Mouse (Mus musculus): ENCODE measurements at regions not wholly inside any gene's neighbourhood (a gene's known extent, or its start where the extent isn't known, plus 50 kb on each side); places are given as distances from the start of the nearest gene placed in this dataset.

- ATAC-seq, result peak; percentile 45
- no peak overlapping the region; the same call in 1 of the 2 replicates for H3K27ac ChIP-seq
- H3K27me3 ChIP-seq, result no peaks in the 10 kb centered on the region
- no peak overlapping the region for H3K9ac ChIP-seq (replicated peaks)
- H3K36me3 ChIP-seq, result no peaks in the 10 kb centered on the region
- H3K4me2 ChIP-seq (replicated peaks), result no peak overlapping the region
- no peaks in the 10 kb centered on the region for H3K9me3 ChIP-seq
- 25% methylated on average over 11 of the region's 11 CpGs for WGBS
- no peak overlapping the region for H3K4me3 ChIP-seq (replicated peaks)
- H3K4me1 ChIP-seq (replicated peaks), result peaks cover 13% of the 10 kb centered on the region
Measured at GRCm38 (mm10) chr1:76717639-76718292, 797.1 kb downstream of the Epha4 start.

DNA sequence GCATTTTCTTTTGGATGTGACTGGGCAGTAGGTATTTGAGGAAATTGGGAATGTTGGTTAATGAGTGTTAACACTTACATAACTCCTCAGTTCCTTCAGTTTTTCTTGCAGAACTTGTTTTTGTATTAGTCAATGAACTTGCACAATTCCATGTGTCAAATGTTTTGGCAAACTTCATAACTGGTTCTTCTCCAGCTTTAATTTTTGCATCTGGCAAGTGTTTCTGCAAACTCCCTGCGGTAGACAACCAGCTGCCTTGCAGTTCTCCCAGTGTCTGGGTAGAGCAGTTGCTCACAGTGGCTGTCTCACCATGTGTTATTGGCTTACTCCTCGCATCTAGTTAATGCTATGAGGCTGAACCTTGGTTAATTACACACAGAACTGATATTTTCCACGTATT, 790.4 kb downstream of the Epha4 start:
- H3K4me2 ChIP-seq (replicated peaks), result no peak overlapping the region
- H3K4me3 ChIP-seq (replicated peaks), result no peak overlapping the region
- no peaks in the 10 kb centered on the region for H3K9me3 ChIP-seq
- WGBS, result 71% methylated on average over 3 of the region's 3 CpGs
- ATAC-seq, result no peak
- H3K27me3 ChIP-seq, result no peaks in the 10 kb centered on the region
- no peak overlapping the region for H3K27ac ChIP-seq
- H3K4me1 ChIP-seq (replicated peaks), result no peaks in the 10 kb centered on the region
- H3K36me3 ChIP-seq, result no peaks in the 10 kb centered on the region
- H3K9ac ChIP-seq (replicated peaks), result no peak overlapping the region

DNA sequence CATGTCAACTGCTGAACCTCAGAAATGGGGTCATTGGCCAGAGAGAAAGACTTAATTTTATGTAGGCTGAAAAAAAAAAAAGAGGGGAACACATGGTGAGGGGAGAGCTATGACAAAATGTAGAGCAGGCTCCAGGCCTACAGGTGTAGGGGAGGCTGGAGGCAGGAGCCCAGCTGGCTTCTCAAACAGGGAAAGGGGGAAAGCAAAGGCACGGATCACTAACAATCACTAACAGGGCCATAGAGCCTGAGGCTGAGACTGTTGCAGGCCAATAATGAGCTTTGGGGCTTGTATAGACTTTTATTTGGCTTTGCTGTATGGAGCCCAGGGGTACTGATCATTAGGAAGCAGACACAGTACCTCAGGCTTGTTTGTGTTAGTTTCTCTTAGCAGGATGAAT, 777.9 kb downstream of the Epha4 start:
- H3K36me3 ChIP-seq, result no peaks in the 10 kb centered on the region
- H3K9me3 ChIP-seq, result no peaks in the 10 kb centered on the region
- no peak overlapping the region for H3K27ac ChIP-seq
- no peak for ATAC-seq
- WGBS, result 36% methylated on average over 1 of the region's 1 CpGs
- no peaks in the 10 kb centered on the region for H3K4me1 ChIP-seq (replicated peaks)
- H3K27me3 ChIP-seq, result no peaks in the 10 kb centered on the region
- no peak overlapping the region for H3K4me3 ChIP-seq (replicated peaks)
- H3K4me2 ChIP-seq (replicated peaks), result no peak overlapping the region
- no peak overlapping the region for H3K9ac ChIP-seq (replicated peaks)

DNA sequence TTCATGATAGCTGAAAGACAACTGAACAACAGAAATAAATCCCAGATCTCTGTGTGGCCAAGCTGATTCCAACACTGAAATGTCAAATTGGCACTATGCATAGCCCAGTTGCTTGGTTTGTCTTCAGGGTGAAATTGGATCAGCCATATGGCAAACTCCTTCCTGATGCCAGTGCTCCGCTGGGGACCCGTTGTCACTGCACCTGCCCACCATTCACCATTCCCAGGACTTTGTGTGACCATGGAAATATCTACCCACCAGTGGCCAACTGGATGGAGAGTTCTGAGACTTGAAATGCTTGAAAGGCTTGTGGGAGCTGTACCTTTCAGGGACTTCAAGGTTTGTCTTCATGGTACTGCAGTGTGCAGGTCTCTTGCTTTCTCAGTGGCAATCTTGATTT, 777.2 kb downstream of the Epha4 start:
- Histone ChIP-seq H3K9me3 (no peaks in the 10 kb centered on the region), H3K27me3 (no peaks in the 10 kb centered on the region), H3K4me2 (replicated peaks) (no peak overlapping the region), H3K4me3 (replicated peaks) (no peak overlapping the region), H3K4me1 (replicated peaks) (no peaks in the 10 kb centered on the region), H3K36me3 (no peaks in the 10 kb centered on the region), H3K27ac (no peak overlapping the region), H3K9ac (replicated peaks) (no peak overlapping the region)
- ATAC-seq, result no peak
- WGBS, result 92% methylated on average over 2 of the region's 2 CpGs

DNA sequence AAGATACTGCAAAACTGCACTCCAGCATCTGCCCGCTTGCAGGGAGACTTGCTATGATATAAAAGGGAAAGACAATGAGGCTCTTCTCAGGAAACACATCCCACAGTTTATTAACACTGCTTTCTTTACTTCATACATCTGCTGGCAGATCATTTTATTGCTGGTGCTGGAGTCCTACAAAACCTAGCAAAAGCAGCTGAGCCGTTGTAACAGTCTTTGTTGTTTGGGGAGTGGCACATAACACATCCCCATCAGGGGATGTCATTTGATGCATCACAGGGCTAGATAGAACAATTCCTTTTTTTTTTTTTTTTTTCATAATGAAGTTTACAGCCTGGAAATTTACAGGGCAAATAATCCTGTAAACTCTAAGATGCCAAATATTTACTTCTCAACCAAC, 742.2 kb downstream of the Epha4 start:
- WGBS, result 91% methylated on average over 2 of the region's 2 CpGs
- no peak overlapping the region for H3K27ac ChIP-seq
- no peaks in the 10 kb centered on the region for H3K9me3 ChIP-seq
- no peaks in the 10 kb centered on the region for H3K36me3 ChIP-seq
- H3K4me1 ChIP-seq (replicated peaks), result no peaks in the 10 kb centered on the region
- ATAC-seq, result no peak
- H3K4me2 ChIP-seq (replicated peaks), result no peak overlapping the region
- no peaks in the 10 kb centered on the region for H3K27me3 ChIP-seq
- no peak overlapping the region for H3K4me3 ChIP-seq (replicated peaks)
- H3K9ac ChIP-seq (replicated peaks), result no peak overlapping the region

GRCm38 (mm10) chr1:76786871-76787270, 728.0 kb downstream of the Epha4 start:
- ATAC-seq, result no peak
- Histone ChIP-seq H3K4me1 (replicated peaks) (no peaks in the 10 kb centered on the region), H3K9me3 (no peaks in the 10 kb centered on the region), H3K36me3 (no peaks in the 10 kb centered on the region), H3K9ac (replicated peaks) (no peak overlapping the region), H3K27me3 (no peaks in the 10 kb centered on the region), H3K4me2 (replicated peaks) (no peak overlapping the region), H3K4me3 (replicated peaks) (no peak overlapping the region), H3K27ac (no peak overlapping the region)
- 98% methylated on average over 2 of the region's 2 CpGs for WGBS

- H3K4me1 ChIP-seq (replicated peaks), result no peaks in the 10 kb centered on the region
- no peaks in the 10 kb centered on the region for H3K36me3 ChIP-seq
- no peak overlapping the region for H3K4me2 ChIP-seq (replicated peaks)
- no peak overlapping the region for H3K27ac ChIP-seq
- H3K4me3 ChIP-seq (replicated peaks), result no peak overlapping the region
- H3K27me3 ChIP-seq, result no peaks in the 10 kb centered on the region
- no peak for ATAC-seq
- H3K9me3 ChIP-seq, result no peaks in the 10 kb centered on the region
- 93% methylated on average over 2 of the region's 2 CpGs for WGBS
- no peak overlapping the region for H3K9ac ChIP-seq (replicated peaks)
Measured at GRCm38 (mm10) chr1:76793438-76793837, 721.5 kb downstream of the Epha4 start.

GRCm38 (mm10) chr1:76819906-76820305, 695.0 kb downstream of the Epha4 start:
- no peak overlapping the region for H3K4me3 ChIP-seq (replicated peaks)
- H3K9ac ChIP-seq (replicated peaks), result no peak overlapping the region
- WGBS, result 84% methylated on average over 1 of the region's 1 CpGs
- no peaks in the 10 kb centered on the region for H3K27me3 ChIP-seq
- H3K36me3 ChIP-seq, result no peaks in the 10 kb centered on the region
- no peaks in the 10 kb centered on the region for H3K9me3 ChIP-seq
- H3K4me1 ChIP-seq (replicated peaks), result no peaks in the 10 kb centered on the region
- no peak overlapping the region for H3K4me2 ChIP-seq (replicated peaks)
- ATAC-seq, result no peak
- H3K27ac ChIP-seq, result no peak overlapping the region

DNA sequence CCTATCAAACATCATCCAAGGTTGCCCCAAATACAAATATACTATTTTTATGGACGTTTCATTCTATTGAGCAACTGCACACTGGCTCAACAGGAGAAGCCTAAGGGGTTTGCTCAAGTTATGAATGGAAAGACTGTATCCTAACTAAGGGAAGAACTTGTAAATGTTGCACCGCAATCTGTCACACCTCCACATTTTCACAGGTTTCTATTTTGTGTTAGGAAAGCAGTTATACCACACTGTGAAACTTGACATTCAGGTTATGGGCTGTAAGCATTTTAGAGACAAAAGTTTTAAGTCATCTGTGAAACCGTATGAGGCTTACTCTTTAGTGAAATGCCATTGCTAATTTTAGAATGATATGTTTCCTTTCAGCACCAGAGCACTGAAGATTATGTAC, 693.3 kb downstream of the Epha4 start:
- 83% methylated on average over 3 of the region's 3 CpGs for WGBS
- H3K4me2 ChIP-seq (replicated peaks), result no peak overlapping the region
- H3K27ac ChIP-seq, result no peak overlapping the region
- H3K9me3 ChIP-seq, result no peaks in the 10 kb centered on the region
- no peak overlapping the region for H3K9ac ChIP-seq (replicated peaks)
- no peak for ATAC-seq
- H3K4me1 ChIP-seq (replicated peaks), result no peaks in the 10 kb centered on the region
- no peak overlapping the region for H3K4me3 ChIP-seq (replicated peaks)
- no peaks in the 10 kb centered on the region for H3K36me3 ChIP-seq
- no peaks in the 10 kb centered on the region for H3K27me3 ChIP-seq

DNA sequence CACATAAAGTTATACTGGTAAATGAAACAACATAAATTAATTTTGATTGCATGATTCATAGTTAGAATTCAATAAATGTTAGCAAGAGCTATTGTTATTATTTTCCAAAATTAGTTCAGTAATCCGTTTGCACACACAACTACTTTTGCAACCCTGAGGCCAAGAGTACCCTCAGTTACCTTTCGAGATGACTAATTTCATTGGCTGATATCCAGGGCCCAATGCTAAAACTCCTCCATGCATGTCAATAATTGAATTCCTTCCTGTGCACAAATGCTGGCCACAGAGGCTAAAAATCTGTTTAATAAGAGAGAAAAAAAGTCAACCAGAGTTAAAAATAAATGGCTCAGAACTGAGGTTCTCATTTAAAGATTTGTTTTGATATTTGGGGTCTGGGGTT, 685.2 kb downstream of the Epha4 start:
- WGBS, result 86% methylated on average over 2 of the region's 2 CpGs
- no peak overlapping the region for H3K9ac ChIP-seq (replicated peaks)
- ATAC-seq, result no peak
- H3K4me1 ChIP-seq (replicated peaks), result no peaks in the 10 kb centered on the region
- H3K9me3 ChIP-seq, result no peaks in the 10 kb centered on the region
- H3K4me3 ChIP-seq (replicated peaks), result no peak overlapping the region
- no peak overlapping the region for H3K4me2 ChIP-seq (replicated peaks)
- H3K27ac ChIP-seq, result no peak overlapping the region
- no peaks in the 10 kb centered on the region for H3K36me3 ChIP-seq
- no peaks in the 10 kb centered on the region for H3K27me3 ChIP-seq

GRCm38 (mm10) chr1:76832311-76832710, 682.6 kb downstream of the Epha4 start:
- Histone ChIP-seq H3K36me3 (no peaks in the 10 kb centered on the region), H3K4me3 (replicated peaks) (no peak overlapping the region), H3K27me3 (no peaks in the 10 kb centered on the region), H3K9me3 (no peaks in the 10 kb centered on the region), H3K4me2 (replicated peaks) (no peak overlapping the region), H3K4me1 (replicated peaks) (peaks cover 10% of the 10 kb centered on the region), H3K27ac (no peak overlapping the region), H3K9ac (replicated peaks) (no peak overlapping the region)
- 75% methylated on average over 2 of the region's 2 CpGs for WGBS
- no peak for ATAC-seq

DNA sequence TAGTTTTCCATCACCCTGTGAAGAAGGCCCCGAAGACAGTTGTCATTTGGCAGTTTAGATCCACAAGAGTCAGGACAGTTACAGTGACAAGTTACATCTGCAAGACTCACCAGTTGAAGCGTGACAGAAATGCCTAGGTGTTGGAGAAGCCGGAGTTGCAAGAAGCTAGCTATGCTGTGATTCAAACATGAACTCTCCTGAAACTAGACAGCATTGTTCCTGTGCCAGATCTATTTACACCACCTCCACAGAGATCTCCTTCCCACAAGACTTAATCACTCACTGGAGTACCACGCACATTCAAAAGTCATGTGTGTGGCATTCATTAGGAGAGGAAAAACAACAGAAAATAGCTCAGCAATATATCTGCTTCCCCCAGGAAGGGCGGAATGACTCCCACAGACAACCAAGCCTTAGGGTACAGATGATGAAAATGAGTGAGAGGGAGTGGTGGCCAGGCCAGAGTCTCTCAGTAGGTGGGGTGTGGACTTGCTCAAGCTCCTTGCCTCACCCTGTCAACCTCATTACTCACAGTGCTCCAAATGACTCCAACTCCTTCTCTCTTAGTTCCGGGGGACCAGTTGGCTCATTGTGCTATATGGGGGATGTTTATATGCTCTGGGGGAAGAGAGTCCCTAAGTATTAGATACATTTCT, 679.7 kb downstream of the Epha4 start:
- H3K27me3 ChIP-seq, result no peaks in the 10 kb centered on the region
- H3K4me1 ChIP-seq (replicated peaks), result peaks cover 13% of the 10 kb centered on the region
- H3K36me3 ChIP-seq, result no peaks in the 10 kb centered on the region
- H3K9ac ChIP-seq (replicated peaks), result no peak overlapping the region
- no peak overlapping the region for H3K4me2 ChIP-seq (replicated peaks)
- no peaks in the 10 kb centered on the region for H3K9me3 ChIP-seq
- H3K4me3 ChIP-seq (replicated peaks), result no peak overlapping the region
- no peak for ATAC-seq
- no peak overlapping the region for H3K27ac ChIP-seq
- WGBS, result 92% methylated on average over 6 of the region's 6 CpGs

- Histone ChIP-seq H3K9ac (replicated peaks) (no peak overlapping the region), H3K4me2 (replicated peaks) (no peak overlapping the region), H3K27ac (no peak overlapping the region), H3K4me3 (replicated peaks) (no peak overlapping the region), H3K27me3 (no peaks in the 10 kb centered on the region), H3K9me3 (no peaks in the 10 kb centered on the region), H3K36me3 (no peaks in the 10 kb centered on the region), H3K4me1 (replicated peaks) (no peaks in the 10 kb centered on the region; the same call in 1 of the 2 replicates)
- WGBS, result 16% methylated on average over 3 of the region's 3 CpGs
- no peak for ATAC-seq
Measured at GRCm38 (mm10) chr1:76849346-76849745, 665.5 kb downstream of the Epha4 start.
